Mouse (Mus musculus) thymus, adult 18-20 months (tissue): ENCODE data around the gene Cacng1.

ENCODE experiments used
- DNase-seq, 2 experiments: peaks; one replicate each; pipeline ENCODE4 v3.0.0; 2022; ENCODE audit warnings: mixed read lengths in 2 of 2

The Cacng1 gene

DNA sequence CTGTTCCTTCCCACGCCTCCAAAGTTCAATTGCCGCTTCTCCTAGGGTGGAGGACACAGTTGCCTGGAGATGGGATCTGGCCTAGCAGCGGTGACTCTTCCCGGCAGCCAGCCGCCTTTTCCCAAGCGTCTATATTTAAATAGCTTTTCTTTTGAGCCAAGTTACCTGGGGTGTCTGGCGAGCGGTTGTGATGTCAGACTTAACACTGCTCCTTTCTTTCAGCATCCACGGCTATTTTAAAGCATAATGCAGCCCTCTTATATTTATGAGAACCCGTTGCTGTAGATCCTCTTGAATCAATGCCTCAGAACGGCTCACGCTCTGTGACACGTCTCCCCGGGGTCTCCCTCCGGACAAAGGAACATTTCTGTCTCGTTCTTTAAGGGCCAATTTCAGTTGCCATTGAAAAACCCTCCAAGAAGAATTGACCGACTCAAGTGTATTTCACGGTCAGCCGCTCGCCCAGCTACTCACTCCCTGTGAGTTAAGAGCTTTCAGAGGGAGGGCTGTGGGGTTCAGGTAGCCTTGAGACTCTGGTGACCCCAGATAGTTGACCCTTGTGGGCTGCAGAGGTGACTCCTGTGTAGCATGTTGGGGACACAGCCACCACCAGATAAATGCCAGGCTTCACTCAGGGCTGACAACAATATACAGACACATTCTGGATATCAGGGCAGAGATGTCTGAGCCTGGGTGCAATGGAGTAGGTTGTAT lies 8.3 kb downstream of the Cacng1 start:
- DNase-seq, result no peak

DNA sequence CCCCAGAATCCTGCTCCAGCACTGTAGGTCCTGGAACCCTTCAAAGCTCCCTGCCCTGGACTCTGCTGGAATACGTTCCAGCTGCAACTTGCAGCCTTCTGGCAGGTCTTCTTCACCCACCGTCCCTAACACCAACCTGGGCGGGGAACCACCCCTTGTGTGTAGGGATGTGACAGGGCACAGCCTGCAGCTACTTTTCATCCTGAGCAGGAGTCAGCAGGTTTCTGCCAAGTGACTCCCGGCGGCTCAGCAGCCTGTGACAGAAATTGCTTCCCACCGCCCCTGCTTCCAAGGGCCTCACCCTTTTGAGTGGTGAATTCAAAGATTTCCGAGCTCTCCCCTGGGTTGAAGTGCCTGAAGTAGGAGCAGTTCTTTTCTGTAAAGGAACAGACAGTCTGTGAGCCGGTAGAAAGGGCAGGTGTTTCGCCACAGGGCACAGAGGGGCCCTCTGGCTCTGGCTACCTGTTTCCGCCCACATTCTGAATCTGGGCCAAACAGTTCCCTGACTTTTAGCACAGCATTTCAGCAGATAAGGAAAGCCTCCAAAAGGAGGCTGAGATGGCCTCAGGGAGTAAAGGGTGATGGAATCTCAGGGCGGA lies 10.7 kb downstream of the Cacng1 start:
- no peak for DNase-seq

DNA sequence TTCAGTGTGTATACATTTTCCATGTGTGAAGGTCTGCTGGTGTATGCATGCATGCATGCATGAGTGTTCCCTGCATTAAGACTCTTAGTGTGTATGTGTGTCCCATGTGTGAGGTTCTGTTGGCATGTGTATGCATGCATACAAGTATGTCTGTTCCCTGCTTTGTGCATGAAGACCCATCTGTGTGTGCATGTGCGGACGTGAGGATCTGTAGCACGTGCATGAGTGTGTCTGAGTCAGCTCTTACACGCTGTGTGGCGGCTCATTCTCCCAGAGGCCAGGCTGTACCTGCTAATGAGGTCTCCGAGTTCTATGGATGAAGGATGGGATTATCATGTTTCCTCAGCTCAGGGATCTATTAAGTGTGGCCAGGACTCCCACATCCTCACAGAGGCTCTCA lies 11.3 kb downstream of the Cacng1 start:
- DNase-seq, result no peak

DNA sequence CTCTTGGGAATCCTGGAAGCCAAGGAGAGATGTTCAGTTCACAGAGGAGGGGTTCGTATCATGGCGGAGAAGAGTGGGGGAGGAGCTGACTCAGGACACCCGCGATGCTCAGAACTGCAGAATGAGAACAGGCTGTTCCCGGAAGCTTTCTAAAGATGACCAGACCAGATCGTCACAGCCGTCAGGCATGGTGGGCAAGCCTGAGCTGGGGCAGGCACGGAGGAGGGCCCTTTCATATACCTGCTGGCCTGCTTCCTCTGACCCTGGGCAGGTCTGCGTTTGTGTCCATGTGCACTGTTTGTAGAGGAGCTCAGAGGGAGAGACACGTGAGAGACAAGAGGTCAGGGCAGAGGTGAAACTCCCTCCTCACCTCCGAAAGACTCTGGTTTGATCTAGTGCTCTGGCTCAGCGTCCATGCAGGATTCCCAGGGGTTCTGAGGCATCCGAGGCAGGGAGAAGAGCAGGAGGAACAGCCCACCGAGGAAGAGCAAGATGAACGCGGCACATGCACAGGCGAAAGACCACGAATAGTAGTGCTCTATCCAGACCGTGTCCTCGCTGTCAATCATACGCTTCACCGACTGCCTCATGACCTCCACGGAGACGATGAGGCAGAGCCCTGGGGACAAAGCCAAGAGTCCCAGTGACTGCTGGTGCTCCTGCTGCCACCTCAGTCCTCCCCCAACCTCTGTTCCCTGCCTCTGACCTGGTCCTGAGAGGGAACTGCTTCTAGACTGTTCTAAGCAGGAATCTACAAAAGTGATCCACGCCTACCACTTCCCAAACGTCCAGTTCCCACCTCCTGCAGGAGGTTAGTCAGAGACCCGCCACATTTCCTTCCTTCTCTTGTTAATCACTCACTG lies 12.8 kb downstream of the Cacng1 start:
- DNase-seq, result no peak

DNA sequence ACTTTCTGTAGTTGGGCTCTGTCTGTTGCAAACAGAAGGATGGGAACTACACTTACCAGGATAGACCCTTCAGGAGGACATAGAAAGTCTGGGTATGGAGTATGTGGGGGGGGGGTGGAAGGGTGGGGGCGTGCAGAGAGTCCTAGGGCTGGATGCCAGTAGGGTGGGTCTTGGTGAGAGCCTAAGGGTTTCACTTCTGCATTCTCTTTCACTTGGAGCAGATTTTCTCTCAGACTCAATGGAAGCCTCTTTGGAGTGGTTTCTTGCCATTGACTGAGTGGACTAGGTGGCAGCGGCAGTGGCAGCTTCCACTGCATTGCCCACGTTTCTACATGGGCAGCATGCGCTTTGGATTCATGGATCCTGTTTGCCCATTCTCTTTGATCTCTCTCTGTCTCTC lies 16.4 kb downstream of the Cacng1 start:
- no peak for DNase-seq

DNA sequence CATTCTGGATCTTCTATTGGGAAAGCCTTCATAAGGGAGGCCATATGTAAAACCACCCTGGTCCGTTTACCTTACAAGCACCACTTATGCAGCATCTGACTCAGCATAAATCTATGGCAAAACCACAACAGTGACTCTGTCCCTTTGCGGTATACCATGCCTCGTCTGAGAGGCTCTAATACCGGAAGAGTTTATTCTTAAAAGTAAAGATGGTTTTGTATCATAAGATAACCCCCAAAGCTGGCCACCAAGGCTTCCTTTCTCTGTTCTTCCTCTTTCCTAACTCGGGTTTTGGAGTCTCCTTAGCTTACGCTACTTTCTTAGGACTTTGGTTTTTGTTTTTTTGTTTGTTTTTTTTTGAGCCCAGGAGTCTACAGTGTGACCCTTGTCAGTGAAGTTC lies 23.0 kb downstream of the Cacng1 start:
- no peak for DNase-seq

DNA sequence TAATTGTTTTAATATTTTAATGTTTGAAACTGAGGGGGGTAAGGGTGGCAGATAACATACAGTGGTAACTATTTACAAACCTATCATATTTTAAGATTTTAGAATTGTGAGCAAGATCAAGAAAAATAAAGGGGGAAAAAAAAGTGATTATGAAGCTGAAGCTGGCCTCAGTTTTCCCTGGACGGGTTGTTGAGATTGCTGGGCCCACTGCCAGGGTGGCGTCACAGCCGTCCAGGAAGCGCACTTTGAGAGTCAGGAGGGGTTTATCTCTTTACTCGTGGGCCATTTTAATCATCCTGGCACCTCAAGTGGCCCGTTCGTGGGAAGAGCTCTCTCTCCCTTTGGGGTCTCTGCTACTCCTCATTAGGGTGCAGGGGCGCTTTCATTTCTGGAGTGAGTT lies 24.8 kb downstream of the Cacng1 start:
- no peak for DNase-seq

DNA sequence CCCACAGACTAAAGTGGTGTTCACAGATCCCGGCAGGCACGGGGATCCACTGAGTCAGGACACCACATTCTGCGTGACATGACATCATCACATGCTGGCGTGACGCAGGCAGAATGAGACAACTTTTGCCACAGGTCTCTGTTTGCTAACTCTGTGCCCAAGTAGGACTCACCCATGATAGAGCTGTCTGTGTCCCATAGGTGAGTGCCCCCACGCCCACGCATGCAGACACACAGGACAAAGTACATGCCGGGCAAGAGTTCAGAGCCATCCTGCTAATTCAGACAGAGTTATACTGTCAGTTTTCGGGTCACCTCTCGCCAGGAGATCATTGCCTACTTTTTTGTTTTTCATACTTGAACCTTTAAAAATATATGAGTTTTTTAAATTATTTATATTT lies 27.8 kb downstream of the Cacng1 start:
- no peak for DNase-seq

DNA sequence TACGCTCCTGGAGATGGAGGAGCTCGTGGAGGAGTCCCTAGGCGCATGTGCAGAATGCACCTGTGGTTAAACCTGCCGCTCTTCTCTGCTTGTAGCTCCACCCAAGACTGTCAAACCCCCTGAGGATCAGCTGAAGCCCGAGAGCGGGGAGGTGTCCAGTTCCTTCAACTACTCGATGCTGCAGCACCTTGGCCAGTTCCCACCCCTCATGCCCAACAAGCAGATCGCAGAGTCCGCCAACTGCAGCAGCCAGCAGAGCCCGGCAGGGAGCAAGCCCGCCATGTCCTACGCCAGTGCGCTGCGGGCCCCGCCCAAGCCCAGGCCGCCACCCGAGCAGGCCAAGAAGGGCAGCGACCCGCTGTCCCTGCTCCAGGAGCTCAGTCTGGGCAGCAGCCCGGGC lies 30.0 kb downstream of the Cacng1 start:
- DNase-seq, result no peak

DNA sequence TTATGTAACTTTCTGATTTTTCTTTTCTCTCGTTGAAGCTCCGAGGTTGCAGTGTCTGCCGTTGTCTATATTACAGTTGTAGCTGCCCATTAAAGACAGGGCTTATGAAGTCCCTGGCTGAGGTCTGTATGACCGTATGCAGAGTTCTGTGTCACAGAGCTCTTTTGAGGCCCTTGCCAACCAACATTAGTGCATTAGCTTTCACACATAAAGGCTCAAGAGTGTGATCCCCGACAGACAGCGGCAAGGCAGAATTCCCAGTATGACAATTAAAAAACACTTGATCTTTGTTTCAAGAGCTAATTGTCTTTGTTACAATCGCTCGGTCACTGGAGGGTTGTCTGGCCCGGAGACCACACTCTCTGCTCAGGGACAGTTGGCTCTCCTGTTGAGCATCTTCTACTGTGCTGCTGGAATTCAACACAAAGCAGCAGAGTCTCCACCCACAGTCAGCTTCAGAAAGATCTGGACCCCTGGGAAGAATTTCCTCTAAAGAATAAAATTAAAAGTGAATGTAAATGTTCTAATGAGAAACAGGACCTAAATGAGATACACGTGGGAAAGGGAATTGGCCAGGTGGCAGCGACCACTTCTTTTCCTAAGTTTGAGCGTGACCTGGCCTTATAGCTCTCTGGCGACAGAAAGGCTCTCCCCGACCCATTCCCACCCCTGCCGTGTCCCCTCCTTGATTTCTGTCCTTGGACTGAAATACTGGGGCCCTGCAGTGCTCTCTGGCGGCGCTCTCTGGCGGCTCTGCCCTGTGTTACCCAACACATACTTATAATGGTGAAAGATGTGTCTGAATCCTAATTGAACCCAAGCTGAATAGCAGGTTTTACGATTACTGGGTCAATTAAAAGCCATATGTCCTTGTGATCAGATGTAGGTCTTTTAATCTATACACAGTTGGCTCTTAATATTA lies 32.5 kb downstream of the Cacng1 start:
- no peak for DNase-seq

DNA sequence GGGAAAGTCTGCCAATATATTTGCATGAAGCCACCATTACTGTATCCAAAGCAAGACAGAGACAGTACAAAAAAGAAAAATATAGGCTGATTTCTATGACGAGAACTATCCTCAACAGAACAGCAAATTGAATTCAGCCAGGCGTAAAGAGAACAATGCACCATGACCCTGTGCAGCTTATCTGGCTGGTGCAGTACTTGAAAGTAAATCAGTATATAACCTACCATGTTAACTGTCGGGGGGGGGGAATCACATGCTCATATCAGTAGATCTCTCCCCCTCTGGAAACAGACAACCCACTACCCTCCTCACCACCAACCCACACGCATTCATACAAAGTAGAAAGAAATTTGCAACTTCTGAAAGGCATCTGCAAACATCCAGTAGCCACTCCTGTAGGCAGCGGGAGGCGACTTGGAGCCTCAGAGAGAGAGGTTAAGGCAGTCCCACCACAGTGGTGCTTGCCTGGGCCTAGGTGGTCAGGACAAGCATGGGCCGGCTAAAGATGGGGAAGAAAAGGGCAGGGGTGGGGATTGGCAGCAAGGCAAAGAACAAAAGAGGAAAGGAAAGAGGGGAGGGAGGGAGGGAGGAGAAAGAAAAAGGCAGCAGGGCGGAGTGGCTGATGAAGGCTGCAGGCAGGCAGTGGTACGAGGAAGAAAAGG lies 33.5 kb downstream of the Cacng1 start:
- DNase-seq, result no peak

DNA sequence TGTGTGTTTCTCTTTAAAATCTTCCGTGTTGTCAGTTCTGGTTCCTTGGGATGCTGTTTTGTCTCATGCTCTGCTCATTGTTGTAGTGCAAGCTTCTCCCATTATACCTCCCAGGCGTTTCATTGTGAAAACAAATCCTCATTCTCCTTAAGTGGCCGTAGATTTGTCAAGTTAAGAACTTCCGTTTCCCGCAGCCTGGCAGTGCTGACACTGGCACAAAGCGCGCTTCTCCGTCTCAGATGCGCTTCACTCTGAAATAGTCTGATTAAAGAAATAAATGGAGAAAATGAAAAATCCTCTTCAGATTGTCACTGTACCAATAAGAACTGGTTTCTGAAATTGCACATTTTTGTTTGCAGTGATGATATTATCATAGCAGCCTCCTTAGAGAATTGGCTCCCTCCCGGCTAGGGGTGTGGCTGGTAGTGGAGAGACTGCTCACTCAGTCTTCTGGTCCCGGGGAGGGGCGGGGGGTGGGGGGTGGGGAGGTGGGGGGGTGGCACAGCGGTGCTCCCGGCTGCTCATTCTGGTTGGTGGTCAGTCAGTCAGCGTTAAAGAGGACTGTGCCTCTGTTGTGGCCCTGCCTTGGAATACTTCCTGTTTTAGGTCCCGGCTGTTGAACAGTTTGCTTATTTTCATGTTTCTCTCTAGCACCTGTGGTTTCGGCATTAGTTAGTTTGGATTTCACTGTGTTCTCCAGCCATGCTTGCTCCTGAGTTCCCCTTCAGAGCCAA lies 39.9 kb downstream of the Cacng1 start:
- no peak for DNase-seq

DNA sequence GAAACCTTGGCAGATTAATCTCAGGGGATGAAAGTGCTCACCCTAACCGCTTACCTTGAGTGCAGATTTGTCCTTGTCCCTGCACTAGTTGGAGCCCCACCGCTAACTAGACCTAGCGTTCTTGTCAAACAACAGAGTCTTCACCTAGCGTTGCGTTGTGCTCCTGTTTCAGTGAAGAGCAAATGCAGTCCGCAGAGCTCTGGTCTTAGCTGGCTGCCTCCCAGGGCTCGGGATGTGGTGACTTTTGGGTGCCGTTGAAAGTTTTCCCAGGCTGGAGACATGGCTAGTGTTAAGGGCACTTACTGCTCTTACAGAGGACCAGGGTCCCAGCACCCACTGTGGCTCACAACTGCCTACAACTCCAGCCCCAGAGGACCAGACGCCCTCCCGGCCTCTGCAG lies 41.1 kb downstream of the Cacng1 start:
- no peak for DNase-seq

DNA sequence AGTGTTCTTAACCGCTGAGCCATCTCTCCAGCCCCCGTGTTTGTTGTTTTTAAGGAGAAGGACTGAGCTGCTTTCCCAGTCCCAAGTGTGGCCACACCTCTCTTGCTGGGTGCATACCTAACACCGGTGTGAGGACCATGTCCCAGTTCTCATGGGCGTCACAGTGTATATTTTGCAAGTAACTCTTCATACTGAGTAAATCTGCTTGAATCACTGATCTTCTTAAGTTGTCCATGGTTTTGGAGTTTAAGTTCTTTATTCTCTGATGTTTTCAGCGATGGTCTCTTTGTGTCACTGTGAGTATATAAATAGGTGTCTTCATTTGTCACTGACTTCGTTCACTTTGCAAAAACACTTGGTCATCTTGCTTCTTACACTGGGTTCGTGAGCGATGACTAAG lies 41.7 kb downstream of the Cacng1 start:
- no peak for DNase-seq

DNA sequence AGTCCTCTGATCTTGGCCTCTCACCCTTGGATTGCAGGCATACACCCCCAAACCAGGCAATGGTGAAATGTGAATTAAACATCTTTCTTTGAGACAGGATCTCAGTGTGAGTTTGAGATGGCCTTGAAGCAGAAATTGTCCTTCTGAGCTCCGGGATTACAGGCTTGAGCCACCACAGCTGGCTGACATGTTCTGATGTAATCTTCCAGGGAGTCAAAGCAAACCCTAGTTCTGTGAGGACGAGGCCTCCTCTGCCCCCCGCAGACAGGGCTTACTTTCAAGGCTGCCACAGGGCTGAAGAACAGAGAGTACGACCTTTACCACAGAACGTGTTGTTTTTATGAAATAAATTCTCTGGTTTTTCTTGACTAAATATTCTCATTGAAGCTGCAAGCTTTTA lies 42.3 kb downstream of the Cacng1 start:
- no peak for DNase-seq

DNA sequence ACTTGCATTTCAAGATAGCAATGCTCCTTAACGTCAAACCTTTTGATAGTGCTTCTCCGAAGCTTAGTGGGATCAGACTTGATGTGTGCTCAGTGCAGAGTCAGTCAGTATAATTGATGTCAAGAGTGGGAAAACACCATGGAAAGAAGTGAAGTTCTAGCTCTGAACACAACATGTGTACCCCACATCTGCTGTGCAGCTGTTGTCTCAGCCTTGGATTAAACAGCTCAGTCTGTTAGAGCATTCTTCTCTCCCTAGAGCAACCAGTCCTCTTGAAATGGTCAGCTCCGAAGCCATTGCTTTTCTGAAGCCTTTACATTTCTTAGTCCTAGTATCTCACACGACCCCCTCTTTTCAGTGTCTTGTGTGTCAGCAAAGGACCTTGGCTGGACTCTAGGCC lies 47.3 kb downstream of the Cacng1 start:
- DNase-seq, result no peak

DNA sequence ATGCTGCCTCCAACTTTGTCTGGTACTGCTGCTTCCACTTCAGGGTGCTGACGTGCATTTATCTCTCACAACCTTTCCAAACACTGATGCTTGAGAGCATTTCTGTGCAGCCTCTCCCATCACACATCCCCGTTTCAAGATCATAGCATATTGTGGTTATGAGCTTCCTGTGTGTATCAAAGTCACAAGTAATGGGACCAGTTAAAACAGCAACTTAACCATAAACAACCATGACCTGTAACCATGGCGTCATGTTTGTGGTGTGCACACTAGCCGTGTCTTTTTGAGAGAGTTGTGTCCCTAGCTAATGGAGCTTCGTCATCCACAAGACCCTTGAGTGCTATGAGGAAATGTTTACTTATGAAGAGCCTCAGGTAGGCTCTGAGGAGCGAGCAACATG lies 48.1 kb downstream of the Cacng1 start:
- DNase-seq, result no peak

DNA sequence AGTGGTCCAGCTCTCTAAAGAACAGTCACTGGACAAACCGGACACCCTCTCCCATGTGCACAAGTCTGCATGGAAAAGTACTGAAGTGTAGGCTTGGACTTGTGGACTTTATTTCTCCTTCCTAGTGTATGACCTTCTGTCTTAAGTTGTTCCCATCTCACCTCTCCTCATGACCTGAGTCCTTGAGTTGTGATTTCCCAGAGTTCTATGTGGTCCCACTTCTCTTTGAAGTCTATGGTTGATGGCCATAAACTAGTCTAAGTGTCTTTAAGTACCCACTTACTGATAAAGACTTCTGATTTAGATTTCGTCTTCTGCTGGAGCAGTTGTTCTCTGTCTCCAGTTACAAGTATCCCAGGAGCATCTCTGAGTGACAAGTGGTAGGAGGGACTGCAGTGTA lies 48.8 kb downstream of the Cacng1 start:
- no peak for DNase-seq

DNA sequence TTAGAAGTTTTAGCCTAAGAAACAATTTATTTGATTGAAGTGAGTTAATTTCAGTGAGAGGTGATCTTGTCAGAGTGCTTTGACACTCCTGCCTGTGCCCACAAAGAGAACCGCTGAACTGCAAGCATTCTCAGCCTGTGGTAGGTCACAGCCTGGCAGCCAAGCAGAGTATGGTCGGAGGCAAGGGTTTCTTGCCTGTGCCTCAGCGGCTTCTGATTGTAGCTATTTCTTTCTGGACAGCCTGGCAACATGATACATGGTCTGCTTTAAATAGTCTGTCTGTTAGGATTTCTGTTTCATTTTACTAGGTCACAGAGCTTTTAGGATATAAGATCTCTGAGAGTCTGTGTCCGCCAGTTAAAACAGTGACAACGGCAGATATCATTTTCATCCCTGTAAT lies 53.7 kb downstream of the Cacng1 start:
- no peak for DNase-seq

DNA sequence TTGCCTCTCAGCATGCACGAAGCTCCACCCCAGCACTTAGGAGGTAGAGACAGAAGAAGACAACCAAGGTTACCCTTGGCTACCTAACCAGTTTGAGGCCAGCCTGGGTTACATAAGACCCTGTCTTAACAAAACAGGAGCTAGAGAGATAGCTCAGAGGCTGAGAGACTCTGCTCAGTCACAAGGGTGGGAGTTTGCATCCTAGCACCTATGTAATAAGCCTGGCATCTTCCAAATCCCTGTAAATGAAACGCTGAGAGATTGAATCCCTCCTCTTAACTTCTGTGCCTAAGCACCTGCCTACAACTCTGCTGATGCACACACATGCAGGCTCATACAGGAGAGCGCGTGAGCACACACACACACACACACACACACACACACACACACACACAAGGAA lies 55.9 kb downstream of the Cacng1 start:
- DNase-seq, result no peak

DNA sequence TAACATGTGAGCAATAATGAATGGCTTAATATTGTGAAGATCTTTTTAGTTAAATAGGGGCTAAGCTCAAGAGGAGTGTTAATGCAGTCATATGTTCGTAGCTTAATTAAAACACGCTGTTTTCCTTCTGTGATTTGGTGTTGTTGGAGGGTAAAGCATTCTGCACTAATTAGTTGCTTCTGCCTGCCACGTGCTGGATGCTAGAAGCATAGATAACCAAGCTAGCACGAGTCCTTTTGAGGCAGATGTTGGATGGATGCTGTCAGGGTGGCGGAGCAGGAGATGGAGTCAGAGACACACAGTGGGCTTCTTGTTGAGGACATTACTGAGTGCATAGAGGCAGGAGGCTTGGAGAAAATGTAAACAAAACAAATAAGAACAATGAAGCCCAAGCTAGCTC lies 59.2 kb downstream of the Cacng1 start:
- DNase-seq, result no peak

DNA sequence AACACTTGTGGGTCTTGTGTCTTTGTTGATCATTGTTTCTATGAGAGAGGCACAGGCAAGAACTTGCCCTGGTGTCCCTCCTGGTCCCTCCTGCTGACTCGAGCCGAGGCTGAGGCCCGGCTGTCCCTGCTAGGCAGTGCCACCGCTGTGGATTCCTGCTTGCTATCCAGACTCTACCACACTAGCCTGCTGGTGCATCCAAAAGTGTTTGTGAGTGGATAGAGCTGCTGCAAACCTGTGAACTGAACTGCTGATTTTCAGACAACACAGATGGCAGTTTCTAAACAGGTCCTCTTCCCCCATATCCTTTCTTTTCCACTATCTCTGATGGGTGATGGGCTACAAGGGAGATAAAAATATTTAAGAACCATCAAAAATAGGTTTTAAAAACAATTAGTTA lies 60.8 kb downstream of the Cacng1 start:
- no peak for DNase-seq
